Mouse (Mus musculus): ENCODE measurements at regions not wholly inside any gene's neighbourhood (a gene's known extent, or its start where the extent isn't known, plus 50 kb on each side); places are given as distances from the start of the nearest gene placed in this dataset.
"Not testable (repeated sequence)": the region's sequence is repeated elsewhere in the genome, so short reads cannot be mapped to it uniquely, and the experiment has no call there.

DNA sequence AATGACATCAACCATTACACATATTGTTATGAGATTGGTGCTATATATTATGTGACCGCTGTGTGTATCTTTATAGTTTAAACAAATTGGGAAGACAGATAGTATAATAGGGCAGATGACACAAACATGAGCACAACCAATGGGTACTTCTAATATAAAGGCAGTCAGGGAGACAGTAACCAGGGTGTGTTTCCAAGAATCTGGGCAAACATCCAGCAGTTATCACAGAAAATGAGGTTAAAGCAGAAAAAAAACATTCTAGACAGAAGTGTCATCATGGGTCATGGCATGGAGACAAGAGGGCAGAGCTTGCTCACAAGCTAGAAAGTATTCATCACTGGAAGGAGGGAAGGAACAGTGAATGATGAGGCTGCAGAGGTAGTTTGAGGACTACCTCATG, 129.8 kb upstream of the Arhgap42 start:
- DNase-seq (ENCODE audit: low spot score in 2 of 2), result no peak

DNA sequence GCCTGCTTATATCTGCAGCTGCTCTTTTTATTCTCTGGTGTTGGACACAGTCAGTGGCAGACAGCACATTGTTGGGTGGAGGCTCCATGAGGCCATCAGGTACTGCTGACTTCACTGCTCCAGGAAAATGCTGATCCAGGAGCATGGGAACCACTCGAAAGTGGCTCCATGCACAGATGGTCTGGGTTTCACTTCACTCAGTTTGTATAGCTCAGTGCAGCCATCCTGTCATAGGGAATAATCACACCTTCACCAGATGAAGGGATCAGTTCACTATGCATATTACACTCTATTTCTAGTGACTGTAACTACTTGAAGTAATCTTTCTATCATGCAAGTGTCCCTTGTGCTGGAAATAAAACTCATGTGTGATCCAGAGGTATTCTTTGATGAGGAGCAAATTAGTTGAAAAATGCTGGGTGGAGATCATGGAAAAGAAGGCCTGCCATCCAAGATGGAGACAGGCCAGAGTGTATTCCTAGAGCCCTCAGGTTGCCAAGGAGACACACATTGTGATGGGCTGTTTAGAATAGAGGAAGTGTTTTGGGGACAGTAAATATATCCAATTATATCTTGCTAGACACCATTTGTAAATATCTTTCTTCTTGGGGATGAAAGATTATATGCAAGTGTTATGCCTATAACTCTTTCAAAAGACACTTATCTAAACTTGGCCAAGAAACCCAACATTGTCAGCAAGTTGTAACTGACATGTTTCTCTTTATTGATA, 103.7 kb upstream of the Arhgap42 start:
- DNase-seq (ENCODE audit: low spot score in 2 of 2), result no peak

DNA sequence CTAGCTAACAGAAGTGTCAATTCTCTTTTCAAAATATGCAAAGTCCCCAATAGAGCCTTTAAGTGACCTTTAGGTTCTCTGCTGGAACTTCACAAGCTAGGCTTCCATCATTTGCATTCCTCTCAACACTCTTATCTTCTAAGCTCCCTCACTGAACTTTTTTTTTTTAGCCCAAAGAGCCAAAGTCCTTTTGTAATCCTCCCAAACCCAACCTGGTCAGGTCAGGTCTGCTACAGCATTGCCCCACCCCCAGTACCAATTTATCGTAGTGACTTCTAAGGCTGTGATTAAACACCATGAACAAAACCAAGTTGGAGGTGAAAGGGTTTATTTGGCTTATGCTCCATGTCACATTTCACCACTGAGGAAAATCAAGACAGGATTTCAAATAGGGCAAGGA, 79.7 kb upstream of the Arhgap42 start:
- DNase-seq (ENCODE audit: low spot score in 2 of 2), result no peak

DNA sequence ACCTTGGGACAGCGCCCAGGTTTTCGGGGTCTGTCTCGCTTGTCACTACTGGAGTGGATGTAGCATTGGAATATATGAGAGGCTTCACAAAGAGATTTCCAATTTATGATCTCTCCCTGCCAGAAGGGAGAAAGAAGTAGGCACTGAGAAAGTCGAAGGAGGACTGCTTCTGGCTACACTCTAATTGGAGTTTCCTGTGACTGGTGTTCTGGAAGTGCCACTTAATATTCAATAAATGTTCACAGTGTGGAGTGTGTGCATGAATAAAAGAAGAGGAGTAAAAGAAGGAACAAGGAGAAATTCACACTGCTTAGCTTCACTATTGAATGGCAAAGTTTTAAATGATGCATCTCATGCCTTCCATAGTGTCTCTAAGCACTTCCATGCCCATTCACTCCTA, 77.1 kb upstream of the Arhgap42 start:
- no peak for DNase-seq (ENCODE audit: low spot score in 2 of 2)

DNA sequence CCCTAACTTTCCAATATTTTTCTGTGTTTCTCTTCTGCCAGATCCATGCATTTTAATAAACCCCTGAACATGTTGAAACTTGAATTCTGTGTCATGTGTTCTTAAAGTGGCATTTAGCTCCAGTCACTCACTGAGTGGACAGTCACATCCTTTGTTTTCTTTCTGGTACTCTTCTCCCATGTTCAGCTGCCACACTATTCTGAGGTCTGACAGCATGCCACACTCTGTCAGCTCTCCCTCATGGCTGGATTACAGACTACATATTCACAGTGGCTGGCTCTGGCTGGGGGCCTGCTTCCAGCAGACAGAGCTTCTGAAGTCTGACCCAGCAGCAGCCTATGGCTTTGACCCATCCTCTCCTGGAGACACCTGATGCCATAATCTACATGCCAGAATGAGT, 73.4 kb upstream of the Arhgap42 start:
- DNase-seq (ENCODE audit: low spot score in 2 of 2), result no peak

DNA sequence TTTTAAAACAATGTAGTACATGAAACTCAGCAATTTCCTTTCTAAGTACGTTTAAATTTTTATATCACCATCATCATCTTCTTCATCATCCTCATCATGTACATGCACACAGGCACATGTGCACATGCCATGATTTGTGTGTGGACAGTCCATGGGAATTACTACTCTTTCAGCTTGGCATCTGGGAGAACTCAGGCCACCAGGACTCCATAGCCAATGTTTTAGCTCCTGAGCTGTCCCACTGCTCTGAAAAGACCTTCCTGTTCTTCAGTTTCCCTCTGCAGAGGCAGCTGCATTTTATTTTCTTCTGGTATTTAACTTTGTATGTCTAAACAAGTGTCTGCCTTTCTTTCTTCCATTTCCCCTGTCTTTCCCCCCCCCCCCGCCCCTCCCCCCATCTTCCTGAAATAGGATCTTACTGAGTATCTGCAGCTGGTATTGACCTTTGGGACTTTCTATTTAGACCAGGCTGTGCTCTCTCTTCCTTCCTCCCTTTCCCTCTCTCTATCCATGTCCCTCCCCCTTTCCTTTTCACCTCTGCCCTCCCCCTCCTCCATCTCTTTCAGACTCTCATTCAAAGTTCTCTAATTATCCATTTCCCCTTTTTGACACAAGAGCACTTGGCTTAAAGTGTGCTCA, 72.8 kb upstream of the Arhgap42 start:
- no peak for DNase-seq (ENCODE audit: low spot score in 2 of 2)

DNA sequence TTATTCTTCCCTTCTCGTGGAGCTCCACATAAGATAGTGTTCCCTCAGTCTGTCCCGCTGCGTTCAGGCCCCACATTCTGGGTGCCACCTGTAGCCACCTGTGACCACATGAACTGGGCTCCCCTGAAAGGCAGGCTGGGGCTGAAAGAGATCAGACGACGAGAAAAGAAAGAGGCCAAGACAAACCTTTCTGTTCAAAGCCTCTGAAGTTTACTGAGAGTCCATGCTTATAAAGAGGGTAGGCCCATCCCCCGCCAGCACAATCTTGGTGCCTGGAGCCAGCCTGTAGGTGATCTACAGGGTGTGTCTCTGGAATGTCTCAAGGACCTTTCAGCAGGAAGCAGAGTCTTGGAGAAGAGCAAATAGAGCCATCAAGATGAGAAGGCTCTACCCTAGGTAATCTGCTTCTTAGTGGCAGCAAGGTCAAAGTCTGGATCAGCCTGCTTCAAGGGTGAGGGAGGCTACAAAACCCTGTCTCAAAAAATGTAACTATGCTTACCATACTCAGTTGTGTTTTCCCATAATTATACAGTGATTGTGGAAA, 72.2 kb upstream of the Arhgap42 start:
- not testable (repeated sequence) for DNase-seq (ENCODE audit: low spot score in 2 of 2)

DNA sequence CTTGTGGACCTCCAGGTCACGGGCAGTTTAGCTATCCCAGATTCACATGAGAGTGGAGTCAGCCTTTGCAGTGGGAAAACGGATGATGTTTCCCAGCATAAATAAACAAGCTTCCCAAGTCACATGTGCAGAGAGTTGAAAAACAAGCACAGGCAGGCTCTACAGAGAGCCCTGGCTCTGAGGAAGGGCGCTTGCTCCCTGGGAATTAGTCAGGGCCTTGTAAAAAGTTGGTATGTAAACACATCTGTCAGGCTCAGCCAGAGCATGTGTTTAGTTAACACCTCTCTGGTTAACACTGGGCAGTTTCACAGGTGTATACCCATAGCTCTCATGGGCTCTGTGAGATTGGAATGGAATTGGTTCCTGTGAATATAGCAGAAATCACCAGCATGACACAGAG, 51.9 kb upstream of the Arhgap42 start:
- no peak for DNase-seq (ENCODE audit: low spot score in 2 of 2)

DNA sequence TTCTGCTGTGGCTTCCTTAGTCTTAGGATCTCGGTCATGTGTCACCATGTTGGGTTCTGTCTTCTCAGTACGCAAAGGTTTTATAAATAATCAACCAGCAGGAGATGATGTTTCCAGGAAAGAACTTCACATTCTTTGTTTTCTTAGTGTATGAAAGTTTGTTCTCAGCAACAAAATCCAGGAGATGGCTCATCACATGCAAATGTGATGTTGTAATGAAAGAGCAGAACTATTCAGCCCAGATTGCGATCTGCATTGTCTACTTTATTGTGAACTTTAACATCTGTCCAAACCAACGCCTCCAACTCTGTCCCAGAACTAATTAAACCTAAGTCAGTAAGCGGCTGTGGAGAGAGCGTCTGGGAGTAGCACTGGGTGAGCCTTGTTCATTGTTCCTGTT, 50.7 kb upstream of the Arhgap42 start:
- no peak for DNase-seq (ENCODE audit: low spot score in 2 of 2)

Data from layer of hippocampus, adult 18-20 months (tissue).